Comparison of ENCODE assay signal across 16 mouse cellular contexts in the genomic region with DNA sequence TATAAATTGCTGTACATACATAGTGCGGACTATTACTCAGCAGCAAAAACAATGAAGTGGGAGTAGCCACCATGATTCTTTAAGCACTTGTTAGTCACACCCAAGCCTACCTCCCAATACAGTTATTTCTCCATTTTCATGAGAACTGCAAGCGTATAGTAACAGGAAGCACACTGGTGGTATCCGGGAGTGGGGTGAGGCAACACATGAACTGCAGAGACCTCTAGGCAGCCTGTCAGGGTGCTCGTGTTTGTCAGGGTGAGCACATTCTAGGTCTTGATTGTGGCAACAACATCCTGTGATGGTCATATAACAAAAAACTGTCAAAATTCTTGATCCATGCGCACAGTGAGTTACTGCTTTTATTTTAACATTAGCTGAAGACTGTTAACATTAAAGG.
DNase-seq lines count a peak whose midpoint lies in the region.
"Had no signal": no experiment of that assay in that cellular context is flagged by ENCODE, and none has a peak within 500 bp of the region (broad histone marks: within the 10 kb centered on the region; RNA-seq: fewer than 3 reads in every experiment).

No protein-coding gene starts in this region.

- H3K27ac ChIP-seq in forebrain, embryonic 10.5 days, result no peak overlapping the region
- H3K27ac ChIP-seq: embryonic facial prominence, embryonic 12.5 days; hindbrain, embryonic 10.5 days had no signal

- 89% methylated on average over 5 of the region's 5 CpGs for WGBS in forebrain, embryonic 10.5 days

- peak; percentile 55 to 61 for DNase-seq in spleen, postnatal 36 days (ENCODE audit: low spot score in 2 of 2)
- DNase-seq in spleen, adult 12 weeks (ENCODE audit: low spot score), result no peak
- peak; percentile 76 for DNase-seq in induced T-regulatory cell, adult 2 months (ENCODE audit: low read depth)
- peak; percentile 64 to 68 for DNase-seq in monocyte, adult 2 months (ENCODE audit: low read depth in 1 of 2, low spot score in 2 of 2)
- no peak for DNase-seq in forebrain, embryonic 10.5 days (ENCODE audit: extremely low spot score, low spot score)
- no peak for DNase-seq in kidney, adult 11 months
- no peak for DNase-seq in cerebellum, adult 18-20 months
- DNase-seq: adrenal gland, adult 2 months; cerebellum, postnatal 14 days; gastrocnemius, postnatal 14 days; kidney, adult 18-20 months; left cerebral cortex, postnatal 4 days had no signal

- peaks cover 21% of the 10 kb centered on the region for H3K36me3 ChIP-seq in forebrain, embryonic 10.5 days (replicated peaks)

- H3K27me3 ChIP-seq in forebrain, embryonic 10.5 days (ENCODE audit: poor library complexity, severe bottlenecking), result no peaks in the 10 kb centered on the region
- H3K27me3 ChIP-seq: embryonic facial prominence, embryonic 12.5 days; heart, embryonic 12.5 days; Patski had no signal

- H3K9me3 ChIP-seq in forebrain, embryonic 10.5 days, result no peaks in the 10 kb centered on the region
- H3K9me3 ChIP-seq: embryonic facial prominence, embryonic 12.5 days; heart, embryonic 12.5 days; hindbrain, embryonic 10.5 days had no signal

- H3K4me3 ChIP-seq in forebrain, embryonic 10.5 days, result no peak overlapping the region
- H3K4me3 ChIP-seq: embryonic facial prominence, embryonic 12.5 days; heart, embryonic 12.5 days; hindbrain, embryonic 10.5 days had no signal

- H3K4me1 ChIP-seq in forebrain, embryonic 10.5 days, result peaks cover 6% of the 10 kb centered on the region; the same call in 1 of the 2 replicates
- H3K4me1 ChIP-seq: embryonic facial prominence, embryonic 12.5 days; hindbrain, embryonic 10.5 days had no signal

Comparison
In these comparisons a context has a peak if more than half of its experiments do, and no peak if none do; other contexts are left out.
1. DNase-seq: peak in spleen, postnatal 36 days (2 of 2), induced T-regulatory cell, adult 2 months (single experiment) and monocyte, adult 2 months (2 of 2); none in spleen, adult 12 weeks (single experiment), forebrain, embryonic 10.5 days (single experiment), kidney, adult 11 months (single experiment) and cerebellum, adult 18-20 months (0 of 2).